In genomic region chr14:73114952-73115351, GRCm38 (mm10) we compare ENCODE assay signal across 5 mouse cellular contexts. TPM values are rescaled to one million over a fixed set of nuclear protein-coding genes. Genes with fewer than 3 reads are reported as not detected.
DNase-seq lines count a peak whose midpoint lies in the region; TF ChIP-seq lines count a peak whose summit lies in the region.
"Not testable (repeated sequence)": the region's sequence is repeated elsewhere in the genome, so short reads cannot be mapped to it uniquely, and the experiment has no call there.

No protein-coding gene starts in this region.

- H3K27ac ChIP-seq in spleen, adult 2 months (ENCODE audit: insufficient read depth, low read length): peak overlapping the region; percentile 4

- not testable (repeated sequence) for TF ChIP-seq CTCF in spleen, adult 2 months (IDR thresholded peaks at IDR 0.05; ENCODE audit: extremely low read depth, insufficient read depth, insufficient read length, insufficient replicate concordance)

- H3K4me1 ChIP-seq in spleen, adult 2 months (ENCODE audit: control insufficient read depth, insufficient read depth, insufficient read length): peaks cover 26% of the 10 kb centered on the region; the same call in 1 of the 2 replicates

- not testable (repeated sequence) for H3K27me3 ChIP-seq in spleen, adult 2 months (ENCODE audit: control insufficient read depth, insufficient read depth, low read length)

- H3K4me3 ChIP-seq in spleen, adult 2 months (ENCODE audit: extremely low read depth, insufficient read depth, insufficient read length): not testable (repeated sequence)

- not testable (repeated sequence) for H3K36me3 ChIP-seq in spleen, adult 2 months (ENCODE audit: control insufficient read depth, insufficient read depth, low read length)

- WGBS in spleen, adult 2 months: 80% methylated on average over 3 of the region's 3 CpGs

- not testable (repeated sequence) for TF ChIP-seq POLR2A in spleen, adult 2 months (IDR thresholded peaks at IDR 0.05; ENCODE audit: low read depth, low read length)

- peak; percentile 76 for DNase-seq in heart, adult 11 months
- DNase-seq in kidney, postnatal 36 days: peak; percentile 28 to 32
- peak; percentile 16 to 50 for DNase-seq in natural killer cell, adult 2 months (ENCODE audit: low spot score in 2 of 2)
- not testable (repeated sequence) for DNase-seq in spleen, adult 2 months (ENCODE audit: low read depth in 1 of 2, low spot score in 2 of 2)
- DNase-seq in thymus, postnatal 14 days: peak; percentile 15

RNA-seq across cellular contexts. Expression of gene Rcbtb2, which starts 7.9 kb away (rescaled TPM):
- 14.4 and 17.5 TPM in 2 replicates for polyA plus RNA-seq in spleen, adult 2 months (2012; rRNA removed)
